Mouse (Mus musculus) thymus, adult 2 months (tissue): ENCODE measurements around the gene Tcirg1.

Experiments
- CTCF ChIP-seq: fragments of 200-500 bp; IDR thresholded peaks from 2 replicates; pipeline ENCODE4 v1.5.1; 2012; ENCODE audit warnings: mild to moderate bottlenecking, control low read depth, low read length, moderate library complexity, borderline replicate concordance; ENCODE audit not compliant: control insufficient read depth, poor library complexity, insufficient read depth; ENCODE audit errors: extremely low read depth
- POLR2A ChIP-seq: fragments of 200-500 bp; IDR thresholded peaks from 2 replicates; pipeline ENCODE4 v1.6.1; 2012; ENCODE audit warnings: mild to moderate bottlenecking, low read length, control low read depth, moderate library complexity; ENCODE audit not compliant: control insufficient read depth, poor library complexity, insufficient read depth; ENCODE audit errors: extremely low read depth

- TF ChIP-seq CTCF = no peak
- no peak for TF ChIP-seq POLR2A
Observed at GRCm38 (mm10) chr19:3904363-3904675, 2.6 kb downstream of the Tcirg1 start.
